Mouse (Mus musculus) ovary, postnatal 36 days (tissue): Measurements from ENCODE around the gene S1pr2.
"Not testable (repeated sequence)": the region's sequence is repeated elsewhere in the genome, so short reads cannot be mapped to it uniquely, and the experiment has no call there.

Experiments used
- DNase-seq: peaks from one replicate; pipeline ENCODE4 v3.0.0; 2022; ENCODE audit warnings: low spot score, mixed read lengths

S1pr2 gene

DNA sequence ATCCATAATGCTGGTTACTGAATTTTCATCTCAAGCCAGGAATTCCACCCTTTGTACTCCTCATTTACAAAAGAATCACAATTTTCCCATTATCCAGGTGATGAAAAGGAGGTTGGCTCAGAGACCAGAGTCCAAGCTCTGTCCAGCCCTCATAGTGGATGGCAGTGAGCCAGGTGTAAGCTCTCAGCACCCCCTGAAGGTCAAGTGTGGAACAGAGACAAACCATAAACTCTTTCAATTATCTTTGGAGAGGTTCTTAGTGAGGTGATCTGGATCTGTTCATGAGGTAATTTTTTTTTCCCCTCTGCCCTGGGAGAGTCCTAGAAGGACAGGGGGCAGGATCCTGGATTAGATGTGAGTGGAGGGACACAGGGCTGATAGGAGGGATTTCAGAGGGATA lies 24.2 kb upstream of the S1pr2 start:
- DNase-seq, result no peak

DNA sequence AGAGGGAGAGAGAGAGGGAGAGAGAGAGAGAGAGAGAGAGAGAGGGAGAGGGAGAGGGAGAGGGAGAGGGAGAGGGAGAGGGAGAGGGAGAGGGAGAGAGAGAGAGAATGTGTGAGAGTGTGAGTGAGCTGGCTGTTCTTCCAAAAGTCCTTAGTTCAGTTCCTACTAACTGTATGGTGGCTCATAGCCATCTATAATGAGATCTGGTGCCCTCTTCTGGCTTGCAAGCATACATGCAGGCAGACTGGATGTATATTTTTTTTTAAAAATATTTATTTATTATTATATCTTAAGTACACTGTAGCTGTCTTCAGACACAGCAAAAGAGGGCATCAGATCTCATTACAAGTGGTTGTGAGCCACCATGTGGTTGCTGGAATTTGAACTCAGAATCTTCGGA lies 21.8 kb upstream of the S1pr2 start:
- not testable (repeated sequence) for DNase-seq

DNA sequence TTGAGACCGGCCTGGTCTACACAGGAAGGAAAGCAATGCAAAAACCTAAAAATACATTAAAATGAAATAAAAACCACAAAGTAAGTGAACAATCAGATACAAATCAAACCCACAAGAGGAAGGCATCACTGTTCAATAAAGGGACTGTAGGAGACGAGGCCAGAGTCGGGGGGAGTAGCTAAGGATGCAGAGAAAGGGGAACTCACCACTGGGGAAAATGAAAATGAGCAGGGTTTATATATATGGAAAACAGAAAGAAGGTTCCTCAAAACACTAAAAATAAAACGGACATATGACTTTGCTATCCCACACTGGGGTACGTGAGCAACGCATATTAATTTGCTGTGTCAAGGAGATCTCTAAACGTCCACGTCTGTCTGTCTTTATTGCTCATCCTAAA lies 20.5 kb upstream of the S1pr2 start:
- DNase-seq, result no peak

DNA sequence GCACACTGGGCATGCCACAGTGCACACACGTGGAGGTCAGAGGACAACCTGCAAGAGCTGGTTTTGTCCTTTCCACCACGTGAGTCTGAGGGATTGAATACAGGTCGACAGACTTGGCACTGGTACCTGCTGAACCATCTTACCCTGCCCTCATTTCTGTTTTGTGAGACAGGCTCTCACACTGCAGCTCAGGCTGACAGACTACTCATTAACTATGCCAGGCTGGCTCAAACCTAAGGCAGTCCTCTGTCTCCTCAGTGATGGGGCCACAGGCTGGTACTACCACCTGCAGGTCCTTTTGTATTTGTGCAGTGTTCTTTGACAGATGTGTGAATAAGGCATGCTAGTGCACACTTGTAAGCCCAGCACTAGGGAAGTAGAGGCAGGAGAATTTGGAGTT lies 18.5 kb upstream of the S1pr2 start:
- DNase-seq, result no peak

DNA sequence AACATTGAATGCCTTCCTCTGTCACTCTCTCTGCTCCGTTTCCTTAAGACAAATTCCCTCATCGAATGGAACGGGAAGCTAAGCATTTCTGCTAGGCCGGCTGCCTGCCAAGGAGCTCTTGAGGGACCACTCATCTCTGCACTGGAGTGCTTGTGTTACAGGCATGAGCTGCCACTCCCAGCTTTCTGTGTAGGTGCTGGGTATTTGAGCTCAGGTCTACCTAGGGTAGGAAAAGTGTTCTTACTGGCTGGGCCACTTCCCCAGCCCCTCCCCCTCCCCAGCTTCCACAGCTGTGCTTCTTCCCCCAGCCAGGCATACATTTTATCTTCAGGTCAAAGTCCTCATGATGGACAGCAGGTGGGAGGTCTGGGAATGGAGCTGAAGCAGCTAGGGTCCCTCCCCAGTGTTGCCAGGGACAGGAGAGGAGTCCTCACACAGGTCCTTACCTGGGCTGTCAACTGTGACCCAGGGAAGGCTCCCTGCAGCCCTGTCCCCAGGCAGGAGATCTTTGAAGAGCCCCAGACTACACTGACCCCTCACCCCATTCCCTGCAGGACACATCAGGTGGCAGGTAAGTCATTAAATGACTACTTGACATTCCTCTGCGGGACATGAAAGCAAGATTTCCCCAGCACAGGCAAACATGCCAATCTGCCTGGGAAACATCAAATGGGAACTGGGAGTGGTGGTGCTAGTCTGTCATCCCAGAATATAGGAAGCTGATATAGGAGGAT lies 16.8 kb upstream of the S1pr2 start:
- no peak for DNase-seq

DNA sequence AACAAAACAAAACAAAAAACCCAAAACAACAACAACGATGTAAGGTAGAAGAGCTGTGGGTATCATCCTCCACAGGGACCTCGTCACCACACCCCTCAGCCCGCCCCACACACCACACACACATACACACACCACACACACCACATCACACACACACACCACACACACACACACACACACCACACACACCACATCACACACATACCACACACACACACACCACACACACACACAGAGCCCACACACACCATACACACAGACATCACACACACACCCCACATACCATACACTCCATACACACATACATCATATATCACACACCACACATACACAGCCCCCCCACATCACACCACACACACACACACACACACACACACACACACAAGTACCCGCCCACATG lies 15.0 kb upstream of the S1pr2 start:
- DNase-seq, result no peak

DNA sequence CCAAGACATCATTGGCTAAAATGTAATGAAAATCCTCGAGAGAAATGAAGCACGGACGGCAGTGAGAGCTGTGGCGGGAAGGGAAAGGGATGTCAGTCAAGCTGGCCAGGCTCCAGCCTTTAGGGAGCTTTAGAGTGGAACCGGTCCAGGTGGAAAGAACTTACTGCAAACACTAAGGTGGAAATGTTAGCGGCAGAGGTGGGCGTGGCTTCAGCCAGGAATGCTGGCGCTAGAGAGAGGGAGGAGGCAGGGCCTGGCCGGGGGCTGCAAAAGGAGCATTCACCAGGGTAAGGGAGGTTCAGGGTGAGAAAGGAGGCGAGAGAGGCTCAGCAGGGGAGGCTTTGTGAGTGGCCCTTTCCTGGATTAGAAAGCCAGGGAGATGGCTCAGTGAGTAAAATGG lies 14.3 kb upstream of the S1pr2 start:
- no peak for DNase-seq

DNA sequence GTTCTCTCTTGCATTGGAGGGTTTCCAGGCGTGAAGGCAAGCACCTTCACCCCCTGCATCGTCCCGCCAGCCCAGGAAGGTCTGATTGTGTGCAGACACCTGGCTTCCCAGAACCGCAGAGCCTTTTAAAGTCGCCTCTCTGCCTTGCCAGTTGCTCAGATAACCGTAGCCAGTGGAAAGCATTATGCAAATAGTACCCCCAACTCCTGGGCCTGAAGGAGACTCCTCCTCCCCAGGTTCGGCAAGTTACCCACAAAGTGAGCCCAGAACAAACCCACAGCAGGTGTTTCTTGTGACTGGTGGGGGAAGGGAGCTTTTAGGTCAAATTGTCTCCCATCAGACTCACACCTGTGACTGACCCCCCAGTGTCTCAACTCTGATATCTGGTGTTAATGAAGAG lies 11.4 kb upstream of the S1pr2 start:
- no peak for DNase-seq

DNA sequence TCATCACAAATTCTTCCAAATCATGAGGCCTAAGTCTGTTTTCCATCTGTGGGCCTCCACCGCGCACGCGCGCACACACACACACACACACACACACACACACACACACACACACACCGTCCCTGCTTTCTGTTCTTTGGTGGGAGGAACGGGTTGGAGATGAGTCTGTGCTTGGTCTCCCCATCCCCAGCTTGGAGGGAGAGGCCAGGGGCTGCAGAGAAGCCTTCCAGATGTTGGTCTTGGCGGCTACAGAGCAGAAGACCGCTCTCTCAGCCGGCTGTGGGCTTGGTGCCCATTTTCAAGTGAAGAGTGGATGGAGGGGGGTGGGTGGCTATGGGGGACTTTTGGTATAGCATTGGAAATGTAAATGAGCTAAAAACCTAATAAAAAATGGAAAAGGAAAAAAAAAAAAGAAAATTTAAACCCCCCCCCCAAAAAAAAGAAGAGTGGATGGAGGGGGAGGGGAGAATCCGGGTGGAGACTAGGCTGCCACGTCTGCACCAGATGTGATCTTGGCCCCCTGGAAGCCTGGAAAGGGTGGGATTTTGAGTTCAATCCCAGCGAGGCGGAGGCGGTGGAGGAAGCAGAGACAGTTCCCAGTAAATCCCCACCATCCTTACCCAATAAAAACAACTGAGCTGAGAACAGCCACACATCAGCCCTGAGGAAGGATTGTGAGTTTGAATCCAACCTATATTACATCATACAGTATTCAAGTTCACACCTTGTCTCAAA lies 10.5 kb upstream of the S1pr2 start:
- no peak for DNase-seq

DNA sequence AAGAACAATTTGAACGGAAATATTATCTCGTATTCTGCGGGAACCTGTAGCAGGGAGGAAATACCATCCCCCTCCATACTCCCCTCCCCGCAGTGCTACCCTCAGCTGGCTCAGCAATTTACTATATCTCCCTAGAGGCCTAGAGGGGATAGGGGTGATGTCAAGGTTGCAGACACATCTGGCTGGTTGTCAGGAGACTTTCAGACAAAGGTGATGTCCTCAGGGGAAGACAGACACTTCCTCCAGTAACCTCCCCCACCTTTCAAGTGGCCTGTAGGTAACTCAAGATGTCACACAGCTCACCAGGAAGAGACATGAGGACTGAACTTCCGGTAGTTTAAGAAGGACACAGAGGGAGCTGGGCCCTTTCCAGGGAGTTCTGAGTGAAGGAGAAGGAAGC lies 6.6 kb upstream of the S1pr2 start:
- no peak for DNase-seq

DNA sequence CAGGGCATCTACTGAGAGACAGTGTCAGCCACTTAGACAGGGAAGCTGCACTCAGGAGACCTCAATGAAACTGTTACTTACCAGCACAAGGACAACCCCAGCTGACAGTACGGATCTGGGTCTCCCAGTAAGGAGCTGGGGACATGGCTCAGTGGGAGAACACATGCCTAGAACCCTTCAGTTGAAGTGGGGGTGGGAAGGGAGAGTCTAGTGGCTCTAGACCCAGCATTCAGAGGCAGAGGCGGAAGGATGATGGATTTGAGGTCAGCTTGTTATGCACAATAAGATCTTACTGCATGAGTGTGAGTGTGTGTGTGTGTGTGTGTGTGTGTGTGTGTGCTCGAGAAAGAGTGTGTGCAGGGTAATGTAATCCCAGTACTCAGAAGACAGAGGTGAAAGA lies 5.6 kb upstream of the S1pr2 start:
- DNase-seq, result no peak

DNA sequence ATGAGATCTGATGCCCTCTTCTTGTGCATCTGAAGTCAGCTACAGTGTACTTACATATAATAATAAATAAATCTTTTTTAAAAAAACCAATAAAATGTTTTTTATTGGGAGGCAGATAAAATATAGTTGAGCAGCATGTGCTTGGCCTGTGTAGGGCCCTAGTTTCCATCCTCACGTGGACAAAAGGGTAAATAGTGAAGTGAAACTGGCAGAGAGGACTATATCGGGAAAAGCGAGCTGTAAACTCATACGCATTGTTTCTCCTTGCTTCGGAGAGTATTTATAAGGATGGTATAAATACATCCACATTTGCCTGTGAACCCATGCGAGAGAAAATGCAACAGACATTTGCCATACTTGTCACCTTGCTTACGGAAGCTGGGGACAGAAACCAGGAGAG lies 3.2 kb upstream of the S1pr2 start:
- no peak for DNase-seq

DNA sequence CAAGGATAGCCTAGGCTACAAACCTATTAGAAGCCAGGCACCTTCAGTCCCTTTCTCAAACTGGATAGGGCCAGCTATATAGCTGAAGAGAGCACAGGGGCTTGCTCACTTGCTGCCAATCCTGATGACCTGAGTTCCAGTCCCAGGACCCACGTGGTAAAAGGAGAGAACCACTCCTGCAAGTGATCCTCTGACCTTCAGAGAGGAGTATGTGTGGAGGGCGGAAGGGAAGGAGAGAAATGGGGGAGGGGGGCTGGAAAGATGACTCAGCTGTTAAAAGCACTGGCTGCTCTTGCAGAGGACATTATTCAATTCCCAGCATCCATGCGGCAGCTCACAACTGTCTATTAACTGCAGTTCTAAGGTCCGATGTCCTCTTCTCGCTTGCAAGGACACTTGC lies 2.6 kb upstream of the S1pr2 start:
- DNase-seq, result no peak

DNA sequence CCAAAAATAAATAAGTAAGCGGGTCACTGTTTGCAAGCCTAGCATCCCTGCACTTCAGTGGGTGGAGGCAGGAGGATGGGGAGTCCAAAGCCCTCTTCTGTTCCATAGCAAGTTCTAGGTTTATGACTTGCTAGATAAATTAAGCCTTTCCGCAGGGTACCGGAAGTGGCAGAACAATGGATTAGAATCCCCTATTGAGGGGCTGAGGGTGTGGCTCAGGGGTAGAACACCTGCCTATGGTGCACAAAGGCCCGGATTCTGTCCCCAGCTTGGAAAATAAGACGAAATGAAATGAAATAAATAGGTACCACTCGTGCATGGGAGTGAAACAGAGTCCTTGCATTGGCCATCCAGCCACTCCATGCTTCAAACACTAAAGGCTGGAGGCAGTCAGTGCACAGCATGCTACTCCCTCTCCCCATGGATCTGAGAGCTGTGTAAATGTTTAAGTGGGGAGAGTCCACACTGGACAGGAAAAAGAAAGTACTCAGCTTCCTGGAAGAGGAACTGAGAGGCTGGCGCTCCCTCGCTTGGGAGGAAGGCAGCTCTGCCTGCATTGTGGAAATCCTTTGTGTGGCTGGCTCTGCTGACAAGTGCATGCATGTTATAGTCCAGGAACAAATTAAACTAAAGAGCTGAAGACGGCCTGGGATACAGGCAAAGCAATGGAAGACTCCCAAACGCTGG lies 2.0 kb upstream of the S1pr2 start:
- DNase-seq, result no peak

DNA sequence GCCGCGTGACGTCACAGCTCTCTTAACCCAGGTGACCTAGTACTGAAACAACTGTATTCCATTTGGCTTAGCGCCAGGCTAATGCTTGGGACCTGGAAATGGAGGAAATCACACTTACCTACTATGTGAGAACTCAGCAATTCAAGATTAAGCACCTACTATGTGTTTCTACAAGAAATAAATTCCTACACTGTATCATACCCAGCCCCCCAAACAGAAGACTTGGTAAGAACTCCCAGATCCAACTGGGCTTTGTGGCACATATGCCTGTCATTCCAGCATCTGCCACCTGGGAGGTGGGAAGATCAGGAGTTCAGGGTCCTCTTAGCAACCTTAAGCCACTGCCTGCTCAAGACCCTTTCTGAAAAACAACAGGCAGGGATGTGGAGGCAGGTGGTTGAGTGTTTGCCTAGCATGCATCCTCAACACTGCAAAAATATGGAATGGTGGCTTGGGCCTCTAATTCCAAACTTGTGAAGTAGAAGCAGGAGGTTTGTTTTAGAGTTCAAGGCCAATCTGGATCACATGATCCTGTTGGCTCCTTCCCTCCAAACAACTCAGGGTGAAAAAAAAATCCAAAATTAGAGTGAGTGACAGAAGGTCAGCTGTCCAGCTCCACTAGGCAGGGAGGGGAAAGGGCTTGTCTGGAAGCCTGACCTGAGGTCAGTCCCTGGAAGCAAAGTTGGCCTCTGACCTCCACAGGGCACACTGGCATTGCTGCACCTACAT lies 544 bp upstream of the S1pr2 start:
- DNase-seq, result no peak

DNA sequence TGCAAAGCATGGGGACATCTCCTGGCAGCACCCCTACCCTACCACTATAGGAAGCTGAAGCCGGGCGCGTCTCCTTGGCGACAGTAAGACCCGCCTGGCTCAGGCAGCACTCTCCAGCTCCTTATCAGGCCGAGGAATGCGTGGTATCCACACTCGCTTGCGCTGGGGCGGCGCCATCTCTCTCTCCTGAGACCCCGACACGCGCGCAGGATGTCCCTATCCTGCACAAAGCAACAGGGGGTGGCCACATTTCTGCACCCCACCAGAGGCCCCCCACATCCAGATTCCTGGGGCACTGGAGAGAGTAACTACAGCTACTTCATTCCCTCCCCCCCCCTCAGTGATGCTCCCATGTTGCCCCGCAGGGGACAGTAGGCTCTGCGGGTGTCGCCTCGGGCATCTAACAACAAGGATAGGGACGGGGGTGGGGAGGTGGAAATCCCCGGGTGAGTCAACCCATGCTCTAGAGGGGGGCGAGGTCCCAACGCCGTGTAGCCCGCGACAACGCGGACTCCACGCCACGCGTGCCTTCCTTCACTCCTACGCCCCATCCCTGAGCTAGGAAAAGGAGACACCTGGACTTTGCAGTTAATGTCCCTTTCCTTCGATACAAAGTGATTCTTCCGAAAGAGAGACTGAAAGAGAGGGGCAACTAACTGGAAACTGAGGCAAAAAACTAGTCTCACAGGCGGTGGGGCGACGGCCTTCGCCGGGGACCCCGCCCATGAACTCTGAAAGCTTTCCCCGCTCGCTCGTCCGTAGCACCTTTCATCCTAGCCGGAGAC lies 958 bp downstream of the S1pr2 start:
- peak; percentile 61 for DNase-seq

DNA sequence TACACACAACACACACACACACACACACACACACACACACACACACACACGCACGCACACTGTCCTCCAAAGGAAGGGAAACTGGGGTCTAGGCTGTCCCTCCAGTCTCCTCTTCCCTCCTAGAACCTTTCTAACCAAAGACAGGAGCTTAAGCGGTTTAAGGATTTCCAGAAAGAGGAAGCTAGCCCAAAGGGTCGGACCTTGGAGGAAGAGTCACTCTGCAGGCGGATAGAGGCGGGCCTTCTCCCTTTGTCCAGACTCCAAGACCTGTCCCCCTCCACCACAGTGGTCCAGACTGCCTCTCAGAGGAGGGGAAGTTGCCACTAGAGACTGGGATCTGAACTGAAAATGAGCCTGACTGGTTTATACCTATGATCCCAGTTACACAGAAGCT lies 2.9 kb downstream of the S1pr2 start:
- DNase-seq, result no peak

DNA sequence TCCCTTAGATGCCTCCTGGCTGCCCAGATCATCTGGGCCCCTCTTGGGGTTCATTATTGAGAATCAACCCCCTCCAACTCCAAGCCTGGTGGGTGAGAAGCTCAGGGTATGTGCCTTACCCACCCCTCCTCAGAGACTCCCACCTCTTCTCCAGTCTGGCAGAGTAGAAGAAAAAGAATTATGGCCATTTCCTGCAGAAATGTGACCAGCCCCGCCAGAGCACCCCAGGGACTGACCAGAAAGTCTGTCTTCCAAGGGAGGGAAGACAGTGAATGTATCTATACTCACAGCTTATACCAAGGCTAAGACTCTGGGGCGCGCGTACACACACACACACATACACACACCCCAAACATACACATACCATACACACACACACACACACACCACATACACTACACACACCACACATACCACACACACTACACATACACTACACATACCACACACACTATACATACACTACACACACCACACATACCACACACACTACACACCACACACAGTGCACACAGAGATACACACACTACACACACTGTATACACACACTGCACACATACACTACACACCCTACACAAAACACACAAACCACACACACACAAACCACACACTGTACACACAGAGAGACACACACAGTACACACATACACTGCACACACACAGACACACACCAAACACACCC lies 3.4 kb downstream of the S1pr2 start:
- no peak for DNase-seq

DNA sequence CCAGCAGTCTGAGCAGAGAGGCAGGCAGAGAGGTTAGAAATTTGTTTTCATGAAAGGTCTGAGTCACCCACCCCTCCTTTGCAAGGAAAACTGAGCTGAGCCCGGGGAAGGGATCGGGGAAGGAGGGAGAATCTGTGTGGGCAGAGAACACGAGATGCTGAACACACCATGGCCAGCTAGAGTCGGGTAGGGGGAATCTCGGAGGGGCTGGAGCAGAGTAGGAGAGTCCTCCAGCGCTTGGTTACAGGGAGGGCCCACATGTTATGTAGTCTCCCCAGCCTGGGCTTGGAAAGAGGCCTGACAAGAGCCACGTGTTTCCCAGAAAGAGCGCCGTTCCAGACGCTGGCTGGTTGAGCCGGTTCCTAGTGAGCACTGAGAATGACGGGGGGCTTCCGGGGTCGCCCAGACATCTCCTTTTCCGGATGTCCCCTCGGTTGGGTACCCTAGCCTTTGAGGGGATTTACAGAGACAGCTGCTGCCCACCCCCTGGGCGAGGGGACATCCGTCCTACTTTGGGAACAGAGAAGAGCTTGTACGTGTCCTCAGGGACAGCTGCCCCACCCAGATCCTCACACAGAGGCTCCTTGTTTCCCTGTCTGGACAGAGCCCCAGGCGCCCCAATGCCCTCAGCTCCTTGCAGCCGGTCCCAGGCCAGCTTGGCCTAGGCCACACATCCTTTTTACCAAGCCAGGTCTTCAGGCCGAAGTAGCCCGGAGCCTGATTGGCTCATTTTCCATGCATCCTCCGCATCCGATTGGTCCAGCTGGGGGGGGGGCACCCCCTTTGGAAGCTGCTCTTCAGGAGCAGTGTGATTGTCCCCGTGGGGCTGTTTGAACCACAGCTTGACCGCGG lies 4.2 kb downstream of the S1pr2 start:
- peak; percentile 32 for DNase-seq

DNA sequence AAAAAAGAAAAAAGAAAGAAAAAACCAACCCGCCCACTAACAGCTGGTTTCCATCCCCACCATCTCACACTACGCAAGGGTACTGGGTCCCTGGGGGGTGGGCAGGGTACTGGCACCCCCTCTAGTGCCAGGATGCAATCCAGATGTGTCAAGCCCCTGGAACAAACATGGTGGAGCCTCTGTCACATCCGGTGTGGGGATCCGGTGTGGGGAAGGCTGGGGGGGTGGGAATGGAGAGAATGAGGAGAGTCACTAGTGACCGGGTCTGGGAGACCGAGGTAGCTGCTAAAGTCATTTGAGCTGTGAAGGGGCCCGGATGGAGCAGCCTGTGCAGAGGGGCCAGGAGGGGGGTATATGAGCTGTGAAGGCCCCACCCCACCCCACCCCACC lies 4.8 kb downstream of the S1pr2 start:
- no peak for DNase-seq
